Mouse (Mus musculus): ENCODE measurements around the gene Ttll9. TPM values are rescaled to one million over a fixed set of nuclear protein-coding genes. Genes with fewer than 3 reads are reported as not detected.

Ttll9 gene
- polyA plus RNA-seq, 1 experiment from 2014 or later = 4.9 TPM

GRCm38 (mm10) chr2:152997046-152997445 lies 34.8 kb downstream of the Ttll9 start:
- H3K36me3 ChIP-seq = no peaks in the 10 kb centered on the region
- ATAC-seq (ENCODE audit: low read depth) = no peak
- H3K9ac ChIP-seq = no peak overlapping the region
- H3K4me2 ChIP-seq = no peak overlapping the region
- H3K4me1 ChIP-seq (replicated peaks) = no peaks in the 10 kb centered on the region
- H3K9me3 ChIP-seq = no peaks in the 10 kb centered on the region
- no peak overlapping the region for H3K4me3 ChIP-seq
- 62% methylated on average over 4 of the region's 4 CpGs for WGBS
- no peak overlapping the region for H3K27ac ChIP-seq (replicated peaks)
- no peaks in the 10 kb centered on the region for H3K27me3 ChIP-seq

GRCm38 (mm10) chr2:153002492-153003248 lies 40.4 kb downstream of the Ttll9 start:
- no peak overlapping the region for H3K4me3 ChIP-seq
- H3K27ac ChIP-seq (replicated peaks) = no peak overlapping the region
- H3K4me2 ChIP-seq = no peak overlapping the region
- ATAC-seq (ENCODE audit: low read depth) = no peak
- 0 out of 2 replicates have a peak, but pooled peaks cover 4% of the 10 kb centered on the region for H3K4me1 ChIP-seq (replicated peaks)
- no peaks in the 10 kb centered on the region for H3K9me3 ChIP-seq
- 83% methylated on average over 15 of the region's 15 CpGs for WGBS
- H3K27me3 ChIP-seq = no peaks in the 10 kb centered on the region
- no peak overlapping the region for H3K9ac ChIP-seq
- H3K36me3 ChIP-seq = peaks cover 19% of the 10 kb centered on the region

GRCm38 (mm10) chr2:153003681-153004338 lies 41.5 kb downstream of the Ttll9 start:
- Histone ChIP-seq H3K4me2 (no peak overlapping the region), H3K27ac (replicated peaks) (no peak overlapping the region), H3K4me3 (no peak overlapping the region), H3K9ac (no peak overlapping the region), H3K27me3 (no peaks in the 10 kb centered on the region), H3K4me1 (replicated peaks) (0 out of 2 replicates have a peak, but pooled peaks cover 4% of the 10 kb centered on the region), H3K9me3 (no peaks in the 10 kb centered on the region), H3K36me3 (peaks cover 31% of the 10 kb centered on the region)
- 48% methylated on average over 13 of the region's 13 CpGs for WGBS
- no peak for ATAC-seq (ENCODE audit: low read depth)

GRCm38 (mm10) chr2:153005981-153006380 lies 43.7 kb downstream of the Ttll9 start:
- Histone ChIP-seq H3K27ac (replicated peaks) (no peak overlapping the region), H3K9me3 (no peaks in the 10 kb centered on the region), H3K36me3 (peaks cover 52% of the 10 kb centered on the region), H3K4me3 (no peak overlapping the region), H3K4me1 (replicated peaks) (0 out of 2 replicates have a peak, but pooled peaks cover 4% of the 10 kb centered on the region), H3K27me3 (no peaks in the 10 kb centered on the region), H3K4me2 (no peak overlapping the region), H3K9ac (no peak overlapping the region)
- ATAC-seq (ENCODE audit: low read depth) = no peak
- 96% methylated on average over 3 of the region's 3 CpGs for WGBS

- Histone ChIP-seq H3K4me1 (replicated peaks) (peaks cover 11% of the 10 kb centered on the region), H3K36me3 (peaks cover 78% of the 10 kb centered on the region)
- ATAC-seq (ENCODE audit: low read depth) = no peak
These were observed 47.1 kb downstream of the Ttll9 start for GRCm38 (mm10) chr2:153009192-153009973.

GRCm38 (mm10) chr2:153013724-153014515 lies 51.6 kb downstream of the Ttll9 start:
- WGBS = 91% methylated on average over 11 of the region's 11 CpGs

More at GRCm38 (mm10) chr2:153009192-153009973, 47.1 kb downstream of the Ttll9 start:
- Histone ChIP-seq H3K4me2 (no peak overlapping the region), H3K9me3 (no peaks in the 10 kb centered on the region), H3K27me3 (no peaks in the 10 kb centered on the region), H3K27ac (replicated peaks) (no peak overlapping the region), H3K4me3 (no peak overlapping the region), H3K9ac (no peak overlapping the region)
- 87% methylated on average over 12 of the region's 12 CpGs for WGBS

GRCm38 (mm10) chr2:153014758-153015593 lies 52.7 kb downstream of the Ttll9 start, which contains the start of gene Pdrg1:
Gene Pdrg1 (minus strand): TSS chr2:153015427.
- Histone ChIP-seq H3K4me2 (peak within 1 kb of the TSS; percentile 89), H3K9ac (peak within 1 kb of the TSS; percentile 94), H3K9me3 (no peaks in the 10 kb centered on the region), H3K4me1 (replicated peaks) (peaks cover 23% of the 10 kb centered on the region), H3K36me3 (peaks cover 36% of the 10 kb centered on the region), H3K27ac (replicated peaks) (peak within 1 kb of the TSS; percentile 69), H3K4me3 (peak within 1 kb of the TSS; percentile 90), H3K27me3 (peaks cover 10% of the 10 kb centered on the region; the same call in 1 of the 2 replicates)
- 1% methylated on average over 50 of the region's 54 CpGs for WGBS
- ATAC-seq (ENCODE audit: low read depth) = peak; percentile 95

More at GRCm38 (mm10) chr2:153013724-153014515, 51.6 kb downstream of the Ttll9 start:
- Histone ChIP-seq H3K4me3 (peak overlapping the region; percentile 90), H3K4me1 (replicated peaks) (peaks cover 23% of the 10 kb centered on the region), H3K4me2 (peak overlapping the region; percentile 89), H3K9ac (peak overlapping the region; percentile 94), H3K27ac (replicated peaks) (no peak overlapping the region), H3K9me3 (no peaks in the 10 kb centered on the region), H3K36me3 (peaks cover 47% of the 10 kb centered on the region), H3K27me3 (peaks cover 10% of the 10 kb centered on the region; the same call in 1 of the 2 replicates)
- ATAC-seq (ENCODE audit: low read depth) = no peak

GRCm38 (mm10) chr2:153015804-153016203 lies 53.5 kb downstream of the Ttll9 start:
- Histone ChIP-seq H3K9me3 (no peaks in the 10 kb centered on the region), H3K9ac (peak overlapping the region; percentile 51), H3K4me3 (peak overlapping the region; percentile 90), H3K4me1 (replicated peaks) (peaks cover 23% of the 10 kb centered on the region), H3K36me3 (peaks cover 28% of the 10 kb centered on the region), H3K27me3 (peaks cover 10% of the 10 kb centered on the region; the same call in 1 of the 2 replicates), H3K4me2 (peak overlapping the region; percentile 89), H3K27ac (replicated peaks) (peak overlapping the region; percentile 69)
- ATAC-seq (ENCODE audit: low read depth) = peak; percentile 57
- whole genome bisulfite sequencing = 40% methylated on average over 8 of the region's 8 CpGs

- no peak overlapping the region for H3K4me2 ChIP-seq
- H3K27me3 ChIP-seq = peaks cover 10% of the 10 kb centered on the region; the same call in 1 of the 2 replicates
- no peak overlapping the region for H3K4me3 ChIP-seq
- H3K9ac ChIP-seq = no peak overlapping the region
- WGBS = 44% methylated on average over 5 of the region's 5 CpGs
- H3K27ac ChIP-seq (replicated peaks) = no peak overlapping the region
- peaks cover 18% of the 10 kb centered on the region for H3K36me3 ChIP-seq
- no peaks in the 10 kb centered on the region for H3K9me3 ChIP-seq
- peaks cover 23% of the 10 kb centered on the region for H3K4me1 ChIP-seq (replicated peaks)
- no peak for ATAC-seq (ENCODE audit: low read depth)
These were observed 54.5 kb downstream of the Ttll9 start for GRCm38 (mm10) chr2:153016786-153017185.

GRCm38 (mm10) chr2:153019355-153019754 lies 57.1 kb downstream of the Ttll9 start:
- peaks cover 10% of the 10 kb centered on the region for H3K27me3 ChIP-seq
- no peaks in the 10 kb centered on the region for H3K36me3 ChIP-seq
- WGBS = 73% methylated on average over 3 of the region's 3 CpGs
- ATAC-seq (ENCODE audit: low read depth) = no peak
- H3K4me2 ChIP-seq = no peak overlapping the region
- no peak overlapping the region for H3K27ac ChIP-seq (replicated peaks)
- H3K4me3 ChIP-seq = no peak overlapping the region
- no peak overlapping the region for H3K9ac ChIP-seq
- peaks cover 12% of the 10 kb centered on the region for H3K4me1 ChIP-seq (replicated peaks)
- no peaks in the 10 kb centered on the region for H3K9me3 ChIP-seq

All from neural tube, embryonic 13.5 days (tissue).